Mouse (Mus musculus) kidney, embryonic 14.5 days (tissue): Measurements from ENCODE around the gene Jph4. TPM values are rescaled to one million over a fixed set of nuclear protein-coding genes. Genes with fewer than 3 reads are reported as not detected.

Source experiments
- ATAC-seq: fragments of 200-750 bp; cut with Nextera tagmentation; 2 replicates; pipeline ENCODE4 v1.8.0; 2017; ENCODE audit warnings: moderate number of reproducible peaks, mild to moderate bottlenecking, moderate TSS enrichment, moderate library complexity; ENCODE audit not compliant: low FRiP score, low TSS enrichment
- H3K27ac ChIP-seq: fragments of 300-500 bp; sonication (generic); 2 replicates; pipeline ENCODE4 v1.5.1; 2014; ENCODE audit warnings: low read depth, mild to moderate bottlenecking, low read length, moderate library complexity, mixed read lengths
- H3K27me3 ChIP-seq: fragments of 300-500 bp; sonication (generic); 2 replicates; pipeline ENCODE4 v1.6.1; 2014; ENCODE audit warnings: mild to moderate bottlenecking, low read length; ENCODE audit not compliant: control insufficient read depth, insufficient read depth
- H3K36me3 ChIP-seq: fragments of 300-500 bp; sonication (generic); 2 replicates; pipeline ENCODE4 v1.6.1; 2014; ENCODE audit warnings: low read length, mixed read lengths; ENCODE audit not compliant: control insufficient read depth, insufficient read depth
- H3K4me1 ChIP-seq: fragments of 300-500 bp; sonication (generic); 2 replicates; pipeline ENCODE4 v1.6.1; 2014; ENCODE audit warnings: low read length, mixed read lengths; ENCODE audit not compliant: control insufficient read depth, insufficient read depth
- H3K4me2 ChIP-seq: fragments of 300-500 bp; sonication (generic); replicated peaks from 2 replicates; pipeline ENCODE4 v1.6.1; 2014; ENCODE audit warnings: low read depth, mild to moderate bottlenecking, low read length
- H3K4me3 ChIP-seq: fragments of 300-500 bp; sonication (generic); 2 replicates; pipeline ENCODE4 v1.5.1; 2014; ENCODE audit warnings: mild to moderate bottlenecking, low read length
- H3K9ac ChIP-seq: fragments of 300-500 bp; sonication (generic); 2 replicates; pipeline ENCODE4 v1.6.1; 2014; ENCODE audit warnings: low read depth, mild to moderate bottlenecking, low read length, moderate library complexity
- H3K9me3 ChIP-seq: fragments of 300-500 bp; sonication (generic); 2 replicates; pipeline ENCODE4 v1.6.1; 2016; ENCODE audit warnings: low read length; ENCODE audit not compliant: control insufficient read depth
- WGBS: fragments of 180-500 bp; shearing (Covaris S2); extraction: QIAGEN DNeasy Blood & Tissue Kit; methylation state at CpG from one replicate; pipeline ENCODE4 v1.1.7; 2014; 5-methylcytosine and 5-hydroxymethylcytosine counted together
- polyA plus RNA-seq: library from polyadenylated mRNA; unstranded; fragments of >200 nt; fragmentation: Nextera tagmentation; extraction: Ambion mirVana; gene quantifications from 2 replicates; pipeline ENCODE4 v1.2.1, GENCODE M21; 2014

Jph4 gene
- polyA plus RNA-seq, 1 experiment from 2014 or later, result 0.55 TPM

GRCm38 (mm10) chr14:55111720-55112119 is 5.0 kb downstream of the Jph4 start:
- H3K27me3 ChIP-seq, result peaks cover 42% of the 10 kb centered on the region
- H3K4me3 ChIP-seq, result no peak overlapping the region
- no peak overlapping the region for H3K27ac ChIP-seq
- no peak overlapping the region for H3K9ac ChIP-seq
- no peaks in the 10 kb centered on the region for H3K9me3 ChIP-seq
- H3K4me1 ChIP-seq, result peaks cover 22% of the 10 kb centered on the region; the same call in 1 of the 2 replicates
- no peak for ATAC-seq
- WGBS, result 84% methylated on average over 2 of the region's 2 CpGs
- H3K4me2 ChIP-seq, result no peak overlapping the region
- no peaks in the 10 kb centered on the region for H3K36me3 ChIP-seq

- H3K27ac ChIP-seq, result no peak overlapping the region
- H3K4me2 ChIP-seq, result no peak overlapping the region
- ATAC-seq, result no peak
- 31% methylated on average over 9 of the region's 9 CpGs for WGBS
- no peak overlapping the region for H3K4me3 ChIP-seq
- no peaks in the 10 kb centered on the region for H3K36me3 ChIP-seq
- H3K9ac ChIP-seq, result no peak overlapping the region
- H3K9me3 ChIP-seq, result no peaks in the 10 kb centered on the region
- peaks cover 17% of the 10 kb centered on the region for H3K4me1 ChIP-seq
- H3K27me3 ChIP-seq, result peaks cover 35% of the 10 kb centered on the region
Measured at GRCm38 (mm10) chr14:55110076-55110475, 6.7 kb downstream of the Jph4 start.

- H3K36me3 ChIP-seq, result no peaks in the 10 kb centered on the region
- H3K4me1 ChIP-seq, result peaks cover 18% of the 10 kb centered on the region
- ATAC-seq, result no peak
- no peak overlapping the region; the same call in 1 of the 2 replicates for H3K9ac ChIP-seq
- peaks cover 32% of the 10 kb centered on the region for H3K27me3 ChIP-seq
- no peak overlapping the region for H3K27ac ChIP-seq
- no peak overlapping the region for H3K4me2 ChIP-seq
- H3K9me3 ChIP-seq, result no peaks in the 10 kb centered on the region
- 12% methylated on average over 21 of the region's 21 CpGs for whole genome bisulfite sequencing
- H3K4me3 ChIP-seq, result no peak overlapping the region
Measured at GRCm38 (mm10) chr14:55109048-55109873, 7.5 kb downstream of the Jph4 start.

GRCm38 (mm10) chr14:55108202-55108870 is 8.4 kb downstream of the Jph4 start:
- Histone ChIP-seq H3K27ac (no peak overlapping the region), H3K36me3 (no peaks in the 10 kb centered on the region), H3K4me3 (no peak overlapping the region), H3K9me3 (no peaks in the 10 kb centered on the region), H3K9ac (no peak overlapping the region), H3K27me3 (peaks cover 22% of the 10 kb centered on the region), H3K4me2 (no peak overlapping the region), H3K4me1 (peaks cover 16% of the 10 kb centered on the region)
- 42% methylated on average over 9 of the region's 9 CpGs for WGBS
- no peak for ATAC-seq

- H3K27ac ChIP-seq, result no peak overlapping the region
- no peak for ATAC-seq
- 79% methylated on average over 8 of the region's 8 CpGs for WGBS
Measured at GRCm38 (mm10) chr14:55106990-55107389, 9.7 kb downstream of the Jph4 start.

GRCm38 (mm10) chr14:55105836-55106809 is 10.6 kb downstream of the Jph4 start, which contains the start of gene Ap1g2:
Gene Ap1g2, minus strand, starts transcription at chr14:55106593.
- under 1% methylated on average over 39 of the region's 39 CpGs for WGBS
- peak; percentile 54 for ATAC-seq
- H3K9ac ChIP-seq, result peak within 1 kb of the TSS; percentile 70
- peak within 1 kb of the TSS; percentile 76 for H3K27ac ChIP-seq
- no peaks in the 10 kb centered on the region for H3K9me3 ChIP-seq
- peaks cover 16% of the 10 kb centered on the region for H3K4me1 ChIP-seq
- peak within 1 kb of the TSS; percentile 55 for H3K4me3 ChIP-seq
- peak within 1 kb of the TSS; percentile 92 for H3K4me2 ChIP-seq
- no peaks in the 10 kb centered on the region for H3K36me3 ChIP-seq
- H3K27me3 ChIP-seq, result peaks cover 13% of the 10 kb centered on the region

More at GRCm38 (mm10) chr14:55106990-55107389, 9.7 kb downstream of the Jph4 start:
- no peaks in the 10 kb centered on the region for H3K36me3 ChIP-seq
- H3K4me3 ChIP-seq, result no peak overlapping the region
- H3K27me3 ChIP-seq, result peaks cover 18% of the 10 kb centered on the region
- no peak overlapping the region for H3K4me2 ChIP-seq
- H3K4me1 ChIP-seq, result peaks cover 16% of the 10 kb centered on the region
- no peak overlapping the region for H3K9ac ChIP-seq
- H3K9me3 ChIP-seq, result no peaks in the 10 kb centered on the region

- no peaks in the 10 kb centered on the region for H3K36me3 ChIP-seq
- H3K27ac ChIP-seq, result peak overlapping the region; percentile 76
- H3K4me3 ChIP-seq, result peak overlapping the region; percentile 55
- peak overlapping the region; percentile 92 for H3K4me2 ChIP-seq
- WGBS, result 3% methylated on average over 7 of the region's 7 CpGs
- H3K4me1 ChIP-seq, result peaks cover 16% of the 10 kb centered on the region
- H3K9ac ChIP-seq, result peak overlapping the region; percentile 70; the same call in 1 of the 2 replicates
- peaks cover 11% of the 10 kb centered on the region for H3K27me3 ChIP-seq
- peak; percentile 33; the same call in 1 of the 2 replicates for ATAC-seq
- no peaks in the 10 kb centered on the region for H3K9me3 ChIP-seq
Measured at GRCm38 (mm10) chr14:55105386-55105785, 11.3 kb downstream of the Jph4 start.

- Histone ChIP-seq H3K27me3 (peaks cover under 1% of the 10 kb centered on the region; the same call in 1 of the 2 replicates), H3K4me2 (no peak overlapping the region), H3K27ac (no peak overlapping the region), H3K4me3 (no peak overlapping the region), H3K36me3 (peaks cover 1% of the 10 kb centered on the region; the same call in 1 of the 2 replicates), H3K9ac (no peak overlapping the region), H3K9me3 (no peaks in the 10 kb centered on the region), H3K4me1 (peaks cover 12% of the 10 kb centered on the region)
- WGBS, result 84% methylated on average over 18 of the region's 18 CpGs
- ATAC-seq, result no peak
Measured at GRCm38 (mm10) chr14:55104365-55104764, 12.4 kb downstream of the Jph4 start.
